Mouse (Mus musculus) testis, adult 2 months (tissue): ENCODE results near the gene Erf.

ENCODE experiments used
- CTCF ChIP-seq: fragments of 200-500 bp; IDR thresholded peaks from 2 replicates; pipeline ENCODE4 v1.5.1; 2012; ENCODE audit warnings: low read depth, mild to moderate bottlenecking, inconsistent platforms, low read length, moderate library complexity; ENCODE audit not compliant: control insufficient read depth, insufficient read depth, insufficient replicate concordance
- POLR2A ChIP-seq: fragments of 200-500 bp; IDR thresholded peaks from 2 replicates; pipeline ENCODE4 v1.6.1; 2012; ENCODE audit warnings: low read depth, mild to moderate bottlenecking, inconsistent platforms, low read length, moderate library complexity; ENCODE audit not compliant: control insufficient read depth

DNA sequence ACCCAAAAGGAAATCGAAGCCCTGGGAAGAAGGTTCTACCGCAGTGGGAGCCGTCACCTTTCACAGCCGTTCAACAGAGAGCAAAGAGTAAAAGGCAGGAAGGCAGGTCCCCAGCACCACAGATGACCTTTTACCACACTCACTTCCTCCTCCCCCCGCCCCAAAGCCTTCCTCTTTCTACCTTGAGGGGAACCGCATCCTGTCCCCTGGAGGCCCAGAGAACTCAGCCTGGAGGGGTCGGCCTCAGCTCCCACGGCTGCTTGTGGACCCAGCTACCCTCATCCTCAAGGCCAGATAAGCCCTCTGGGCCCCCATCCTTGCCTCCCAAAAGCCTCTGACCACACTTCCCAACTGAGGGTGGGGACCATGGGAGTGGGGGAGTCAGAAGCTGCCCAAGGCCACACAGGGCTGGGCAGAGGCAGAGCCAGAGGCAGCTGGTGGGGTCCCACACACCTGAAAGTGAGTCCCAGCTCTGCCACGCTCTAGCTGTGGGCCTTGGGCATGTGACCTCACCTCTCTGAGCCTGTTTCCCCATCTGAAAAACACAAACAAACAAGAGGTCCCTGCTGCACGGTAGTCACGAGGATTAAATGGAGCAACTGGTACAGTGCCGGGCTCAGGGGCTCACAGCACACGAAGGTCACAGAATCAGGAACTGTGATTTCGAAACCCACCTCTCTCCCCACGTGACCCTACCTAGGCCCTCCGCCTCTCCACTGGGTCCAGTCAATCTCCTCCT is 45.0 kb downstream of the Erf start:
- TF ChIP-seq POLR2A (no peak), CTCF (no peak)
